Mouse (Mus musculus) CD4-positive, CD25-positive, alpha-beta regulatory T cell, adult 2 months (primary cell): ENCODE results near the gene Pdcd4.
"Not testable (repeated sequence)": the region's sequence is repeated elsewhere in the genome, so short reads cannot be mapped to it uniquely, and the experiment has no call there.

Experiments
- DNase-seq: peaks from one replicate; pipeline ENCODE4 v3.0.0-alpha.2; 2012; ENCODE audit warnings: low read depth, low spot score

The Pdcd4 gene

GRCm38 (mm10) chr19:53899941-53900610 is 8.0 kb downstream of the Pdcd4 start:
- peak; percentile 78 for DNase-seq

- DNase-seq: peak; percentile 70
These were observed 10.1 kb downstream of the Pdcd4 start for GRCm38 (mm10) chr19:53901931-53902738.

GRCm38 (mm10) chr19:53902739-53903487 is 10.9 kb downstream of the Pdcd4 start:
- peak; percentile 99 for DNase-seq

GRCm38 (mm10) chr19:53903507-53904321 is 11.7 kb downstream of the Pdcd4 start:
- peak; percentile 79 for DNase-seq

- DNase-seq: no peak
These were observed 12.9 kb downstream of the Pdcd4 start for GRCm38 (mm10) chr19:53904833-53905480.

GRCm38 (mm10) chr19:53906033-53906702 is 14.1 kb downstream of the Pdcd4 start:
- DNase-seq: peak; percentile 66

- not testable (repeated sequence) for DNase-seq
These were observed 14.7 kb downstream of the Pdcd4 start for GRCm38 (mm10) chr19:53906703-53907070.

GRCm38 (mm10) chr19:53914950-53915349 is 22.9 kb downstream of the Pdcd4 start:
- no peak for DNase-seq

GRCm38 (mm10) chr19:53919541-53919940 is 27.5 kb downstream of the Pdcd4 start:
- DNase-seq: no peak

- DNase-seq: not testable (repeated sequence)
These were observed 30.0 kb downstream of the Pdcd4 start for GRCm38 (mm10) chr19:53921996-53922395.

GRCm38 (mm10) chr19:53925338-53925751 is 33.3 kb downstream of the Pdcd4 start:
- DNase-seq: peak; percentile 73

GRCm38 (mm10) chr19:53926705-53927104 is 34.7 kb downstream of the Pdcd4 start:
- DNase-seq: no peak

- no peak for DNase-seq
These were observed 37.2 kb downstream of the Pdcd4 start for GRCm38 (mm10) chr19:53929218-53929617.

- no peak for DNase-seq
These were observed 41.0 kb downstream of the Pdcd4 start for GRCm38 (mm10) chr19:53933050-53933449.

GRCm38 (mm10) chr19:53934046-53934445 is 42.0 kb downstream of the Pdcd4 start:
- no peak for DNase-seq

- no peak for DNase-seq
These were observed 47.4 kb downstream of the Pdcd4 start for GRCm38 (mm10) chr19:53939467-53939866.

- DNase-seq: no peak
These were observed 49.1 kb downstream of the Pdcd4 start for GRCm38 (mm10) chr19:53941139-53941538.

GRCm38 (mm10) chr19:53942342-53942741 is 50.3 kb downstream of the Pdcd4 start:
- DNase-seq: no peak

- DNase-seq: peak; percentile 99
These were observed 52.1 kb downstream of the Pdcd4 start, which contains the start of the genes Shoc2 and Bbip1 for GRCm38 (mm10) chr19:53943802-53944785. Gene Shoc2 (plus strand): TSS chr19:53944306. Gene Bbip1 (minus strand): TSS chr19:53944627.
